Mouse (Mus musculus): ENCODE results near the gene Gm14326. TPM values are rescaled to one million over a fixed set of nuclear protein-coding genes. Genes with fewer than 3 reads are reported as not detected.
"Not testable (repeated sequence)": the region's sequence is repeated elsewhere in the genome, so short reads cannot be mapped to it uniquely, and the experiment has no call there.

Gene Gm14326
- polyA plus RNA-seq (2012; rRNA removed): 21.8 and 22.1 TPM in 2 replicates

GRCm38 (mm10) chr2:177957145-177957544 lies at the start of gene Gm14326:
Gene Gm14326, minus strand, starts transcription at chr2:177957297.
- H3K4me3 ChIP-seq (replicated peaks; ENCODE audit: insufficient read depth, low read depth, low read length): peak within 1 kb of the TSS; percentile 56
- H3K4me1 ChIP-seq (ENCODE audit: control insufficient read depth, insufficient read depth, low read length); H3K27ac ChIP-seq (ENCODE audit: insufficient read depth, low read length); H3K27me3 ChIP-seq (ENCODE audit: control insufficient read depth, insufficient read depth, low read length): not testable (repeated sequence)
- under 1% methylated on average over 6 of the region's 7 CpGs for WGBS
- DNase-seq: peak; percentile 86 to 93

DNA sequence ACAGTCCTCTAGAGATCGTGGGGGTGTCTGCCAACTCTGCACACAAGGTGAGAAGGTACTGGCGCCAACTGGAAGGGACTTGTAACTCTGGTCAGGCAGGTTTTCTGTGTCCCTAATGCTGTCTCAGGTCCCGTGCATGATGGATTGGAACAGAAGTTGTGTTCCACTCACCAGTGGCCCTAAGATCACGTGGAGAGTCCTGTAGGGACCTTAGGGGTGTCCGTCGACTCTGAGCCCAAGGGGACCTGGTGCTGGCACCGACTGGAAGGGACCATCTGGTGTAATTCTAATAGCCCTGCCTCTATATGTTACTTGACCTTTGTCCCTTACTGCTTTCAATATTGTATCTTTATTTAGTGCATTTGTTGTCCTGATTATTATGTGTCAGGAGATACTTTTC lies 17.7 kb upstream of the Gm14326 start:
- not testable (repeated sequence) for H3K27ac ChIP-seq (ENCODE audit: insufficient read depth, low read length); H3K4me3 ChIP-seq (replicated peaks; ENCODE audit: insufficient read depth, low read depth, low read length); DNase-seq; H3K4me1 ChIP-seq (ENCODE audit: control insufficient read depth, insufficient read depth, low read length); H3K27me3 ChIP-seq (ENCODE audit: control insufficient read depth, insufficient read depth, low read length)
- WGBS: 76% methylated on average over 7 of the region's 7 CpGs

DNA sequence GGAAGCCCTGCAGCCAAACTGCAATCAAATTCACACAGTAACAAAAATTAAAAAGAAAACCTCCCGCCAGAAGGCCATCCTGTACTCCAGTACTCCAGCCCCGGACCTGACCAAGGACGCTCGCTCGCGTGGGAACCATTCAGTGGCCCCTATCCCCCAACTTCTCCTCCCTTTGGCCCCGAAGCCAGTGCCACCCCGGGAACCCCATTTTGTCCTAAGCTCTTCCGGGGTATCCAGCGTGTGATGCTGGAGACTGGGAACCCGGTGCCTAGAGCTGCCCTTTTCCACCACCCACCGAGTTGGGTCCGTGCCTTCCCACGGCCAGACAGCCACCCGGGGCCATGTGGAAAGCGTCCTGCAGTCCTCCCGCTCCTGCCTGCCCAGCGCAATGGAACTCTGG lies 363 bp downstream of the Gm14326 start:
- under 1% methylated on average over 18 of the region's 18 CpGs for WGBS
- H3K27ac ChIP-seq (ENCODE audit: insufficient read depth, low read length); H3K27me3 ChIP-seq (ENCODE audit: control insufficient read depth, insufficient read depth, low read length); H3K4me1 ChIP-seq (ENCODE audit: control insufficient read depth, insufficient read depth, low read length): not testable (repeated sequence)
- peak overlapping the region; percentile 56 for H3K4me3 ChIP-seq (replicated peaks; ENCODE audit: insufficient read depth, low read depth, low read length)
- peak; percentile 44 to 50 for DNase-seq

- H3K27me3 ChIP-seq (ENCODE audit: control insufficient read depth, insufficient read depth, low read length); H3K27ac ChIP-seq (ENCODE audit: insufficient read depth, low read length); DNase-seq; H3K4me1 ChIP-seq (ENCODE audit: control insufficient read depth, insufficient read depth, low read length); H3K4me3 ChIP-seq (replicated peaks; ENCODE audit: insufficient read depth, low read depth, low read length): not testable (repeated sequence)
- 68% methylated on average over 4 of the region's 5 CpGs for WGBS
These were observed 31.5 kb downstream of the Gm14326 start, which contains the start of gene Zfp972 for GRCm38 (mm10) chr2:177925563-177926103. Gene Zfp972, minus strand, starts transcription at chr2:177925613.

DNA sequence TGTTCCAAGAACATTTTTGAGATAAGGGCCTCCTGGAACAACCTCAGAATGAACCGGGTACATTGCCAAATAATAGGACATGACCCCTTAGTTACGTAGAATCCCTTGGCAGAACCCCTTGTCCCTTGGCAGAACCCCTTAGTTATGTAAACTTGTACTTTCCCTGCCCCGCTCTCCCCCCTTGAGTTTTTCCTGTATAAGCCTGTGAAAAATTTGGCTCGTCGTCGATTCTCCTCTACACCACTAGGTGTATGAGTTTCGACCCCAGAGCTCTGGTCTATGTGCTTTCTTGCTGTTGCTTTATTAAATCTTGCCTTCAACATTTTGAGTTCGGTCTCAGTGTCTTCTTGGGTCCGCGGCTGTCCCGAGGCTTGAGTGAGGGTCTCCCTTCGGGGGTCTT lies 53.8 kb downstream of the Gm14326 start:
- not testable (repeated sequence) for H3K4me1 ChIP-seq (ENCODE audit: control insufficient read depth, insufficient read depth, low read length); H3K4me3 ChIP-seq (replicated peaks; ENCODE audit: insufficient read depth, low read depth, low read length); H3K27ac ChIP-seq (ENCODE audit: insufficient read depth, low read length); DNase-seq; H3K27me3 ChIP-seq (ENCODE audit: control insufficient read depth, insufficient read depth, low read length)
- 98% methylated on average over 5 of the region's 12 CpGs for WGBS

GRCm38 (mm10) chr2:177898171-177898570 lies 58.9 kb downstream of the Gm14326 start:
- H3K27me3 ChIP-seq (ENCODE audit: control insufficient read depth, insufficient read depth, low read length); H3K27ac ChIP-seq (ENCODE audit: insufficient read depth, low read length); H3K4me1 ChIP-seq (ENCODE audit: control insufficient read depth, insufficient read depth, low read length); DNase-seq; H3K4me3 ChIP-seq (replicated peaks; ENCODE audit: insufficient read depth, low read depth, low read length): not testable (repeated sequence)
- 44% methylated on average over 2 of the region's 3 CpGs for WGBS

DNA sequence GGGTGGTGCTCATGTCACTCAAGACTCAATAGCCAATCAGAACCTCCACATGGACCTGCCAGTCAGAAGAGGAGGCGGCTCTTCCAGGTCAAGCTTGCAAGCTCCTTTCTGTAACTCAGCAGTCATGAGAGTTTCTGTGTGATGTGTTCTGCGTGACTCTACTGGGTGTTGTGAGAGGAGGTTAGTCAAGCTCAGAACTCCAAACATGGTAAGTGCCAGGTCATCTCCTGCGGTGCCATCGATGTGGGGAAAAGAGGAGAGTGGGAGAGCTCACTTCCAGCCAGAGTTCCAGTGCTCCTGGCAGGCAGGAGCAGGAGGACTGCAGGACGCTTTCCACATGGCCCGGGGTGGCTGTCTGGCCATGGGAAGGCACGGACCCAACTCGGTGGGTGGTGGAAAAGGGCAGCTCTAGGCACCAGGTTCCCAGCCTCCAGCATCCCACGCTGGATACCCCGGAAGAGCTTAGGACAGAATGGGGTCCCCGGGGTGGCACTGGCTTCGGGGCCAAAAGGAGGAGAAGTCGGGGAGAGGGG lies 60.0 kb downstream of the Gm14326 start, which contains the start of gene Gm14327:
Gene Gm14327 (plus strand): TSS at position 51 of the 533 bp plus-strand sequence.
- not testable (repeated sequence) for H3K27ac ChIP-seq (ENCODE audit: insufficient read depth, low read length); H3K4me3 ChIP-seq (replicated peaks; ENCODE audit: insufficient read depth, low read depth, low read length); H3K4me1 ChIP-seq (ENCODE audit: control insufficient read depth, insufficient read depth, low read length); H3K27me3 ChIP-seq (ENCODE audit: control insufficient read depth, insufficient read depth, low read length)
- peak; percentile 3 to 18 for DNase-seq
- 34% methylated on average over 10 of the region's 13 CpGs for WGBS

- 89% methylated on average over 14 of the region's 14 CpGs for WGBS
- H3K4me3 ChIP-seq (replicated peaks; ENCODE audit: insufficient read depth, low read depth, low read length); H3K27me3 ChIP-seq (ENCODE audit: control insufficient read depth, insufficient read depth, low read length); H3K27ac ChIP-seq (ENCODE audit: insufficient read depth, low read length); DNase-seq; H3K4me1 ChIP-seq (ENCODE audit: control insufficient read depth, insufficient read depth, low read length): not testable (repeated sequence)
These were observed 69.4 kb downstream of the Gm14326 start for GRCm38 (mm10) chr2:177887743-177888142.

Other genes with a start within 250 kb of the Gm14326 start
- gene Gm14322, start 198.0 kb downstream of the Gm14326 start, polyA plus RNA-seq (2012; rRNA removed): 19.1 and 19.5 TPM in 2 replicates
- 67.2 and 74.2 TPM in 2 replicates for gene Gm14325, start 117.0 kb downstream of the Gm14326 start, polyA plus RNA-seq (2012; rRNA removed)
- 3.4 and 4.1 TPM in 2 replicates for gene Gm14327, start 60.2 kb downstream of the Gm14326 start, polyA plus RNA-seq (2012; rRNA removed)
- 0.39 and 1.8 TPM in 2 replicates for gene Zfp972, start 31.7 kb downstream of the Gm14326 start, polyA plus RNA-seq (2012; rRNA removed)
- 15.4 and 15.9 TPM in 2 replicates for gene Zfp971, start 66.0 kb upstream of the Gm14326 start, polyA plus RNA-seq (2012; rRNA removed)
- 17.1 and 19.5 TPM in 2 replicates for gene Zfp931, start 121.2 kb upstream of the Gm14326 start, polyA plus RNA-seq (2012; rRNA removed)
- 75.5 and 79.8 TPM in 2 replicates for gene Phactr3, start 161.7 kb upstream of the Gm14326 start, polyA plus RNA-seq (2012; rRNA removed)